Mouse (Mus musculus) T-helper 1 cell (primary cell): ENCODE data around the gene Gm38100.

Source experiments
- in situ Hi-C: fragments of 300-600 bp; cut with MboI, MseI; formaldehyde crosslinking; loops from one replicate; pipeline ENCODE4 v1.15.1; 2025; ENCODE audit warnings: high pct_unique_total_duplicates

Gm38100 gene

DNA sequence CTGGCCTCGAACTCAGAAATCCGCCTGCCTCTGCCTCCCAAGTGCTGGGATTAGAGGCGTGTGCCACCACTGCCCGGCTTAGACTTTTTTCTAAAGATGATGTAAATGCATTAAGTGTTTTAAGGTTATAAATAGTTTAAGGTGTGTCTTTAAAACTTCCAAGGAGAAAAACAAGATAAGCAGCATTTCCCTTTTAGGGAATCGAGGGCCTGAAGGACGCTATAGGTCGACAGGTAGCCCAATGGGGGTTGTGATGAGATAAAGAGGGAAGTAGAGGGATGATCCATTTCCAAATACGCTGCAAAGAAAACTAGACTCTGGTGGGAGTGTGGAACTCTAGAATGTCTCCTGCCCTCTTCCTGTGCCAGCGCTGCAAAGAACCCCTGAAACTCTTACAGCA lies at the start of gene Gm38100:
TSS of gene Gm38100 (plus strand) at position 301 of the 400 bp plus-strand sequence.
- in situ Hi-C loops: loop anchor here (25.0 kb wide), 1 partner anchor 1867 kb away; the partner anchor contains the start of gene Adss

DNA sequence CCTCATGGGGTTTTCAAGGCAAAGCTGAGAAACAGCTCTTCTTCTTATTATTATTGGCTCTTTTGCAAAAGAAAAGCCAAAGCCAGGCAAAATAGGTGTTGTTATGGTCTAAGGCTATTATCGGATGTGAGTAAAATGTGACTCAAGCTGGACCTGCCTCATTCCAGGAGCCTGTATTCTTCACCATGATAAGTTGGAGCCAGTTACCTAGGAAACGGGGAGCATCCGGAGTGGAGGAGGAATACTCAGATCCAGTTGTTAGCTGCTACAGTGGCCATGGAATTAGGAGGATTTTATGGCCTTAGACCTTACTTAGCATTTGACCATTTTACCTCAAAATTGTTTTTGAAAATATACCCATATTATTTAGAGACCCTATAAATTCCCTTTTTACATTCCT lies 49.4 kb upstream of the Gm38100 start:
- in situ Hi-C loops: no loop called here

DNA sequence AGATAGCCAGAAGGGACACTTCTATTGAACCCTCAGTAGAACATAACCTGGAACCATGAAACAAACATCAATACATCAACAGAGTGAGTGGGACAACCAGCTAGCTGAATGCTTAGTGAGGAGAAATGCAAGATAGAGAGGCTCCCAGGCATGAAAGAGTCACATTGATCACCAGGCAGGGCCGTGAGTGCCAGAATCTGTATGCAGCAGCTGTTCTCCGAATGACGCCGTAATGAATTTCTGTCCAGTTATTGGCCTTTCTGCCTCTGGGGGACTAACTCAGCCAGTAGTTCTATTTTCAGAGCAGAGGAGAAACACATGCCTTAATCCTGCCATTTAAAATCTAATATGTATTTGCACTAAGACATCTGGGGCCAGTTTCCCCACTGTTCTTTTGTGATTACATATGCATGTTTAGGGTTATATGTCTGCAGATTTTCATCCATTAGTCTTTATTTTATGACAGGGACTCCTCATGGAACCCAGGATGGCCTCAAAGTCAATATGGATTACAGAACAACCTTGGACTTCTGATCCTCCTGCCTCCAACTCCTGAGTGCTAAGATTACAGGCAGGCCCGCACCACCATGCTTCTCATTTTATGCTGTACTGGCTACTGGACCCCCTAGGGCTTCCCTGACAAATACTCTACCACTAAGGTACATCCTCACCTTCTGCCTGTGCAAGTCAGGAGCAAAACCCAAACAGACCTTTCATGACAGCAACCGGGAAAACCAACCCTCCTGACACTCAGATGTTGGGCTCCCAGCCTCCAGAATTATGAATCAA lies 47.9 kb upstream of the Gm38100 start:
- in situ Hi-C loops: no loop called here

DNA sequence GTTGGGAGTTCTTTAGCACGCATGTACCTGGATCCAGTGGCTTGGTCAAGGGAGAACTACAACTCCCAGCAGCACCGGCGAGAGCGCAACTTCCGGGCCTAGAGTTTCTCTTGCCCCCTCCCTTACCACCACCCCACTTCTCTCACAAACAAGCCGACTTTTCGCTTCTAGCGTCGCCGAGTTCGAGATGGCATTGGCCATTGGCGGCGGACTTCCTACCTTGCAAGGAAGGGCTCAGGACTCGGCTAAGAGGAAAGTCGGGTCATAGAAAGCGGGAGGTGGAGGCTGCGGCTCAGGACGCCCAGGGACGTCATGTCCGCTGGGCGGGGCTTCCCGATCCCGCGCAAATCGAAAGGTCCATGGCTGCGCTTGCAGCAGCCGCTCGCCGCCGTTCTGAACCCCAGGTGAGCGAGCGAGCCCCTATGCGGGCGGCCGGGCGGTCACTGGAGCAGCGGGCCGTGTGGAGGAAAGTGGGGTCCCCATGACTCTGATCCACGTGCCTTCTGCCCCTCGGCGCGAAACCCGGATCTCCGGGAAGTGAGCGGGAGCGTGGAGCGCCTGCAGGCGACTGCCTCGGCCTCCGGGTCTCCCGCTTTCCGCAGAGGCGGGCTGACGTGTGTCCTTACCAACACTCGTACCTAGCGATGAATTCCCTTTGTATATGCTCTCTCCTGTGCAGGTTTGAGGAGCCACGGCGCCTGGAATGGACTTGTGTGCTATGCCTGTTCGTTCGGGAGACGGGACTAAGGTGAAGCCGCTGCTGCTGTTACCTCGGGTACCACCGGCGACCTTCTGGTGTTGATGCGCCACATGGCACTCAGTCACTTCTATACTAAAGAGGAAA lies 39.5 kb upstream of the Gm38100 start, which contains the start of gene Exo1:
TSS of gene Exo1 (plus strand) at position 129 of the 844 bp plus-strand sequence.
- in situ Hi-C loops: loop anchor here (5.0 to 25.0 kb wide), 2 partner anchors 188 to 932 kb away; partner anchors contain the start of genes Cep170, Chml, Opn3 and Sdccag8

DNA sequence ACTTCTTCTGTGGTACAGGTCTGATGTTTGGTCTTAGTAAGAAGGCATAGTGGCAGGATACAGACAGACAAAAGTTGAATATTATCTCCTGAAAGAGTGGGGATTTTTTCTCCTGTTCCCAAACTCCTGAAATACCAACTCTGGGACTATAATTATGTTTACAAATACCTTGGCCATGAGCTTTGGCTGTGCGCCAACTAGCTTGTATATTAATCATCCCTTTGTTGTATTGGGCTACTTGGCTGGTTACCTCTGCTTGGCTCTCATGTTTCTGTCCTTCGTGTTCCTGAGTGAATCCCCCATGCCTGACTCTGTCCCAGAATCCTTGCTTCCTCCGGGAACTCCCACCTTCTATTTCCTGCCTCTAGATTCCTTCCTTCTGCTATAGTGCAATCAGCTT lies 36.7 kb upstream of the Gm38100 start:
- in situ Hi-C loops: loop anchor here (5.0 to 25.0 kb wide), 2 partner anchors 191 to 929 kb away; partner anchors contain the start of genes Cep170, Chml, Opn3 and Sdccag8

DNA sequence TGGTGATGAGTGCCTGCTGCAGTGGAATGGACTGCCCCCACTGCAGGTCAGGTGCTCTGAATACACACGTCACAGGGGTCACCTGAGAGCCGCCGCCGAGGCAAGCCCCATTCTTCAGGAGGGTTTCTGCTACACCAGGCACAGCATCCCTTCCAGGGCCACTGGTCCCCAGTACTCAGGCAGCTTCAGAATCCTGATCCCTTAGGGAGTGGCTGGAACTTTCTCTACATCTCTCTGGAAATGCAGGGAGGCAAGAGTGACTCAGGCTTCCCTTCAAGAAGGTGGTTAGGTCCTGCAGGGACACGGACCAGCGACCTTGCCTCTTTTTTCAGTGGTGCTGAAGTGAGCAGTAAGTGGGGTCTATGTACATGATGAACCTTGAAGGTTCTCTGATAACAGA lies 26.9 kb upstream of the Gm38100 start:
- in situ Hi-C loops: loop anchor here (25.0 kb wide), 1 partner anchor 919 kb away; the partner anchor contains the start of genes Cep170 and Sdccag8

DNA sequence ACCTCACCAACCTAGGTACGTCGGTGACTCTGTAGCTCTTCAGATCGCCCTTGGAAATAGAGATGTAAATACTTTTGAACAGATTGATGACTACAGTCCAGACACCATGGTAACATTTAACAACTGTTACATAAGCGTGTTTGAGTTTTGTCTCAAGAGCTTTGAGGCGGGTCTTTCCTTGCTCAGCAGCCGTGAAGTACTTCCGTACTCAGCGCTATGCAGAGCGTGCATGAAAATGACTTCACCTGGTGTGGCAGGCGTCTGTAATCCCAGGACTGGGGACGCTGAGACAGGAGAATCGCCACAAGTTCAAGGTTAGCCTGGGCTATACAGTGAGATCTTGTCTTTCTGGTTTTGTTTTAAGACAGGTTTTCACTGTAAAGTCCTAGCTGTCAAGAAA lies 26.4 kb upstream of the Gm38100 start:
- in situ Hi-C loops: loop anchor here (25.0 kb wide), 1 partner anchor 919 kb away; the partner anchor contains the start of genes Cep170 and Sdccag8

DNA sequence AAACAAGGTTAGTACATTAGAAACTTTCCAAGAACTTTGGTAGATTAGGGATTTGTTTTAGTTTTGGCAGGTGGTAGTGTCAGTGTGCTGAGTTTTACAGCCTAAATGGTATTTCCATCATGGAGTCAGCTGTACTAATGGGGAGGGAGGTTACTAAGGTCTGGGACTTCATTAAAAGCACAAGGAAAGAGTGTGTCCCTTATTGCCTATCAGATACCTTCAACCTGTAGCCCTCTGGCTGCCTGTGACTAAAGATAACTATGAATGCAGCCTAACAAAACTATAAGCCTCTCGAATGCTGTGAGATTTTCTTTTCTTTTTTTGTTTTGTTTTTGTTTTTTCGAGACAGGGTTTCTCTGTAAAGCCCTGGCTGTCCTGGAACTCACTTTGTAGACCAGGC lies 8.9 kb upstream of the Gm38100 start:
- in situ Hi-C loops: loop anchor here (25.0 kb wide), 1 partner anchor 1876 kb away; the partner anchor contains the start of gene Adss

DNA sequence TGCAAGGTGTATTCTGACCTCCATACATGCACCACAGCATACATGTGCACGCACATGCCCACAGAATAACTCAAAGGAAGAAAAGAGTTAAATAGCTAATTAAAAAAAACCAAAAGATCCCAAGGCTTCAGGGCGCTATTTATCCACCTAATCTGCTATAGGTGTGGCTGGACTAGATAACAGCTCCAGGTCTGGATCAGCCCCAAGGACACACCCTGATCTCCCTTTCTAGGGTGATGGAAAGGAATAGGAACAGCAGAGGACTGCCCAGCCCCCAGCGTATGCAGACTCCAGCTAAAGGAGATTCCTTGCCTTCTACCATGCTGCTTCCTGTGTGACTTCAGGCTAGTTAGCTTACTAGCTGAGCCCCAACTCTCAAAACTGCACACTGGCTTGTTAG lies 8.1 kb upstream of the Gm38100 start:
- in situ Hi-C loops: loop anchor here (25.0 kb wide), 1 partner anchor 1875 kb away; the partner anchor contains the start of gene Adss

GRCm38 (mm10) chr1:175913728-175914303 lies 6.3 kb upstream of the Gm38100 start:
- in situ Hi-C loops: loop anchor here (25.0 kb wide), 1 partner anchor 1873 kb away; the partner anchor contains the start of gene Adss

- in situ Hi-C loops: loop anchor here (25.0 kb wide), 1 partner anchor 1866 kb away; the partner anchor contains the start of gene Adss
Observed at GRCm38 (mm10) chr1:175921091-175921490, 962 bp downstream of the Gm38100 start.

- in situ Hi-C loops: loop anchor here (25.0 kb wide), 1 partner anchor 1863 kb away; the partner anchor contains the start of gene Adss
Observed at GRCm38 (mm10) chr1:175923848-175924787, 4.0 kb downstream of the Gm38100 start.

DNA sequence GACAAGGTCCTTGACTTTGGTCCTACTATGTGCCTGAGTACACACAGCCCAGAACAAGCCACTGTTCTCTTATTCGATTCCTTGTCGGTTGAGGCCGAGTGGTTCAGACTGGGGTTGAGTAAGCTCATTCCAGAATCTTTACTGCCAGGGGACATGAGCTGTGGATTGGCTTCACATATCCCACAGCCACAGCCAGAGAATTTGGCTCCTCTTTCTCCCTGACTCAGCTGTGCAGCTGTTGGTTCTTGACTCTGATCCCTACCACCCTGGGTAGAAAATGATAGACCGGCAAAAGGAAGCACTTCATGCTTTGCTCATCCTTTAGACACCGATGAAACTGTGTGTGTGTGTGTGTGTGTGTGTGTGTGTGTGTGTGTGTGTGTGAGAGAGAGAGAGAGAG lies 11.3 kb downstream of the Gm38100 start:
- in situ Hi-C loops: loop anchor here (25.0 kb wide), 1 partner anchor 931 kb away; no protein-coding TSS in a partner anchor

DNA sequence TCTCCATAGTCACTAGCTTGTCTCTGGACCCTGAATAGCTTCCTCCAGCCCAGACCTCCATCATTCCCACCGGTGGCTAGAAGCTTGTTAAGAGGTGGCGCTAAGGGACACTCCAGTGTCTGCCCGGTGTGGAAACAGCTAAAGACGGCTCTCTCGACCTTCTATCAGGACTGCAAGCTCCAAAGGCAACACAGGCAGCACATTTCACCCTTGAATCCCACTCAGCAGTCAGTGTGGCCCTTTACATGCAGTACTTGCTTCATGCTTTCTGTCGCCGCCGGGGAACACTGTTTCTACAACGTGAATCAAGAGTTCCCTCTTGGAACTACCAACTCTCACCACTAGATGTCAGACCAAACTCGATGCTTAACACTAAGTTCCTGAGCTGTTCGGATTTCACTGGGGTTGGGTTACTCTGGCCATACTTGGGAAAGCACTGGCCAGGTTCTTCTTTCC lies 16.2 kb downstream of the Gm38100 start:
- in situ Hi-C loops: loop anchor here (25.0 kb wide), 1 partner anchor 926 kb away; no protein-coding TSS in a partner anchor

DNA sequence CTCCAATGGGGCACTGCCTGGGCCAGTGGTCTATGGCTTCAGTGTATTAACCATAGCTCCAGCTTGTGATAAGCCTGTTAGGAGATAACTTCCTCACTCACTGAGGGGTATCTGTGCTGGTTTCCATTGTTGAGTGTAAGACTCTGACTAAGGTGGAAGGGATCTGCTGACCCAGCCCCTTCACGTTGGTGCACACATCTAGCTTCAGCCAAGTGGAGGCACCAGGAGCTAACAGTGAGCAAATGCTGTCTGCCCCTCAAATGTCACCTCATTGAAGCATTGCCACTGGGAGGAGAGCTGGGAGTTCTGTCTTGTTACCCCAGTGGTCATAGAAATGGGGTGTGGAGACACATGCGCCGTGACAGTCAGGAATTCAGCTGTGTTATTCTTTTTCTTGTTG lies 18.6 kb downstream of the Gm38100 start:
- in situ Hi-C loops: loop anchor here (25.0 kb wide), 1 partner anchor 924 kb away; no protein-coding TSS in a partner anchor

DNA sequence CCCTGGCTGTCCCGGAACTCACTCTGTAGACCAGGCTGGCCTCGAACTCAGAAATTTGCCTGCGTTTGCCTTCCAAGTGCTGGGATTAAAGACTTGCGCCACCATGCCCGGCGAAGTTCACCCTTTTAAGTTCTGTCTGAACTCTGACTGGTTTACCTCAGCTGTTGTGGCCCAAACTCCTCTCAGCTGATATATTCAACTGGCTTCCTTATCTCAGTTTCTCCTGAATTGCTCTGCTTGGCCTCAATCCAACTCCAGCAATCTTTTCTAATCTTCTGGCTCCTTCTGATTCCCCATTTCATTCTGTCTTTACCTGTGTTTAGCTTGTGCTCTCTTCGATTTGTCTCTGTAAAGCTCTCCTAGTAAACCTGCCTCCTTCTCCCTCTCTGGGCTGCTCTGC lies 23.0 kb downstream of the Gm38100 start:
- in situ Hi-C loops: loop anchor here (25.0 kb wide), 1 partner anchor 919 kb away; no protein-coding TSS in a partner anchor

DNA sequence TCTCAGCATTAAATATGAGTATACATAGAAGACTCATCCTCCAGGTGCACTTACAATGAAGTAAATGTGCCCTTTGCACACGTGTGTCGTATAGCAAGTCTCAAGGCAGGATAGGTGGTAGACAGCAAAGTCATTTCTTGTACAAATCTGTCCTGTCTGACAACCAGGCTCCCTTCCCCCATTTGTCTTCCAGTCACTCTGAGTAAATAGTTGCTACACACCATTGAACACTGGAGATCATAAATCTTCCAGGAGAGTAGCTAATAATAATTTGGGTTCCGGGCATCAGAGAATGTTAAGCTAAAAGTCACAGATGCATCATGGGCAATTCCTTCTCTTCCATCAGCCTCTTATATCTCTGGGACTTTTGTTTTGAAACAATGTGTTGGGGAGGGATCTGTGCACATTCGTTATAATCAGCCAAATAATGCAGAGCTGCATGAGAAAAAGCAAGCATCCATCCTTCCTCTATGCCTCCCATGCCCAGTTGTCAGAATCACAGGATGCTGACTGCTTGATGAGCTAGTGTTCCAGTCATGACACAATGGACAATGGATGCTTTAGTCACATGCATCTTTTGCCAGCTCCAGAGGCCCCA lies 26.7 kb downstream of the Gm38100 start:
- in situ Hi-C loops: loop anchor here (25.0 kb wide), 1 partner anchor 915 kb away; no protein-coding TSS in a partner anchor

GRCm38 (mm10) chr1:175950421-175950820 lies 30.3 kb downstream of the Gm38100 start:
- in situ Hi-C loops: no loop called here

GRCm38 (mm10) chr1:175950851-175951250 lies 30.7 kb downstream of the Gm38100 start:
- in situ Hi-C loops: no loop called here
